Mouse (Mus musculus): ENCODE measurements around the gene Trappc6b. TPM values are rescaled to one million over a fixed set of nuclear protein-coding genes. Genes with fewer than 3 reads are reported as not detected.
"Not testable (repeated sequence)": the region's sequence is repeated elsewhere in the genome, so short reads cannot be mapped to it uniquely, and the experiment has no call there.

Trappc6b gene
- polyA plus RNA-seq, 1 experiment: 158 TPM

- no peaks in the 10 kb centered on the region for H3K4me1 ChIP-seq (ENCODE audit: control insufficient read depth, insufficient read depth, low read length)
- TF ChIP-seq CTCF (IDR thresholded peaks at IDR 0.05; ENCODE audit: extremely low read depth, insufficient read depth, low read length) (no peak), POLR2A (IDR thresholded peaks at IDR 0.05; ENCODE audit: extremely low read depth, insufficient read depth, low read length) (no peak)
- no peak overlapping the region for H3K27ac ChIP-seq (ENCODE audit: insufficient read depth, low read length)
- H3K4me3 ChIP-seq (ENCODE audit: insufficient read depth, low read length): no peak overlapping the region
These were observed 16.6 kb upstream of the Trappc6b start for GRCm38 (mm10) chr12:59077883-59078282.

GRCm38 (mm10) chr12:59076996-59077395 is 15.7 kb upstream of the Trappc6b start:
- no peaks in the 10 kb centered on the region; the same call in 1 of the 2 replicates for H3K4me1 ChIP-seq (ENCODE audit: control insufficient read depth, insufficient read depth, low read length)
- no peak overlapping the region for H3K4me3 ChIP-seq (ENCODE audit: insufficient read depth, low read length)
- no peak for TF ChIP-seq CTCF (IDR thresholded peaks at IDR 0.05; ENCODE audit: extremely low read depth, insufficient read depth, low read length)
- TF ChIP-seq POLR2A (IDR thresholded peaks at IDR 0.05; ENCODE audit: extremely low read depth, insufficient read depth, low read length): no peak
- no peak overlapping the region for H3K27ac ChIP-seq (ENCODE audit: insufficient read depth, low read length)

GRCm38 (mm10) chr12:59074052-59074451 is 12.8 kb upstream of the Trappc6b start:
- no peak for TF ChIP-seq CTCF (IDR thresholded peaks at IDR 0.05; ENCODE audit: extremely low read depth, insufficient read depth, low read length)
- no peak for TF ChIP-seq POLR2A (IDR thresholded peaks at IDR 0.05; ENCODE audit: extremely low read depth, insufficient read depth, low read length)
- no peak overlapping the region for H3K27ac ChIP-seq (ENCODE audit: insufficient read depth, low read length)
- peaks cover 2% of the 10 kb centered on the region; the same call in 1 of the 2 replicates for H3K4me1 ChIP-seq (ENCODE audit: control insufficient read depth, insufficient read depth, low read length)
- no peak overlapping the region for H3K4me3 ChIP-seq (ENCODE audit: insufficient read depth, low read length)

- no peak overlapping the region for H3K4me3 ChIP-seq (ENCODE audit: insufficient read depth, low read length)
- H3K27ac ChIP-seq (ENCODE audit: insufficient read depth, low read length): no peak overlapping the region
- TF ChIP-seq POLR2A (IDR thresholded peaks at IDR 0.05; ENCODE audit: extremely low read depth, insufficient read depth, low read length) (no peak), CTCF (IDR thresholded peaks at IDR 0.05; ENCODE audit: extremely low read depth, insufficient read depth, low read length) (no peak)
- peaks cover 4% of the 10 kb centered on the region; the same call in 1 of the 2 replicates for H3K4me1 ChIP-seq (ENCODE audit: control insufficient read depth, insufficient read depth, low read length)
These were observed 11.0 kb upstream of the Trappc6b start for GRCm38 (mm10) chr12:59072286-59072685.

- H3K4me3 ChIP-seq (ENCODE audit: insufficient read depth, low read length): no peak overlapping the region
- TF ChIP-seq CTCF (IDR thresholded peaks at IDR 0.05; ENCODE audit: extremely low read depth, insufficient read depth, low read length): no peak
- no peak for TF ChIP-seq POLR2A (IDR thresholded peaks at IDR 0.05; ENCODE audit: extremely low read depth, insufficient read depth, low read length)
- H3K4me1 ChIP-seq (ENCODE audit: control insufficient read depth, insufficient read depth, low read length): peaks cover 4% of the 10 kb centered on the region; the same call in 1 of the 2 replicates
- H3K27ac ChIP-seq (ENCODE audit: insufficient read depth, low read length): no peak overlapping the region
These were observed 7.5 kb upstream of the Trappc6b start for GRCm38 (mm10) chr12:59068791-59069190.

- Histone ChIP-seq H3K4me3 (ENCODE audit: insufficient read depth, low read length) (peak overlapping the region; percentile 45), H3K27ac (ENCODE audit: insufficient read depth, low read length) (peak overlapping the region; percentile 6; the same call in 1 of the 2 replicates), H3K4me1 (ENCODE audit: control insufficient read depth, insufficient read depth, low read length) (peaks cover 4% of the 10 kb centered on the region; the same call in 1 of the 2 replicates)
- TF ChIP-seq CTCF (IDR thresholded peaks at IDR 0.05; ENCODE audit: extremely low read depth, insufficient read depth, low read length) (no peak), POLR2A (IDR thresholded peaks at IDR 0.05; ENCODE audit: extremely low read depth, insufficient read depth, low read length) (no peak)
These were observed 5.8 kb upstream of the Trappc6b start for GRCm38 (mm10) chr12:59067095-59067494.

- TF ChIP-seq POLR2A (IDR thresholded peaks at IDR 0.05; ENCODE audit: extremely low read depth, insufficient read depth, low read length) (peak; percentile 94), CTCF (IDR thresholded peaks at IDR 0.05; ENCODE audit: extremely low read depth, insufficient read depth, low read length) (no peak)
- peak within 1 kb of the TSS; percentile 87 for H3K27ac ChIP-seq (ENCODE audit: insufficient read depth, low read length)
- peak within 1 kb of the TSS; percentile 45 for H3K4me3 ChIP-seq (ENCODE audit: insufficient read depth, low read length)
These were observed 5.3 kb upstream of the Trappc6b start, which contains the start of gene Pnn for GRCm38 (mm10) chr12:59066448-59067077. Pnn (plus strand) TSS chr12:59066884.

GRCm38 (mm10) chr12:59065776-59066175 is 4.5 kb upstream of the Trappc6b start:
- Histone ChIP-seq H3K4me1 (ENCODE audit: control insufficient read depth, insufficient read depth, low read length) (peaks cover 2% of the 10 kb centered on the region; the same call in 1 of the 2 replicates), H3K4me3 (ENCODE audit: insufficient read depth, low read length) (peak overlapping the region; percentile 45; the same call in 1 of the 2 replicates), H3K27ac (ENCODE audit: insufficient read depth, low read length) (no peak overlapping the region; the same call in 1 of the 2 replicates)
- TF ChIP-seq CTCF (IDR thresholded peaks at IDR 0.05; ENCODE audit: extremely low read depth, insufficient read depth, low read length): no peak
- no peak for TF ChIP-seq POLR2A (IDR thresholded peaks at IDR 0.05; ENCODE audit: extremely low read depth, insufficient read depth, low read length)

More at GRCm38 (mm10) chr12:59066448-59067077, 5.3 kb upstream of the Trappc6b start, which contains the start of gene Pnn:
- H3K4me1 ChIP-seq (ENCODE audit: control insufficient read depth, insufficient read depth, low read length): peaks cover 3% of the 10 kb centered on the region; the same call in 1 of the 2 replicates

- no peak overlapping the region for H3K4me3 ChIP-seq (ENCODE audit: insufficient read depth, low read length)
- H3K27ac ChIP-seq (ENCODE audit: insufficient read depth, low read length): no peak overlapping the region
- peaks cover 4% of the 10 kb centered on the region; the same call in 1 of the 2 replicates for H3K4me1 ChIP-seq (ENCODE audit: control insufficient read depth, insufficient read depth, low read length)
- no peak for TF ChIP-seq CTCF (IDR thresholded peaks at IDR 0.05; ENCODE audit: extremely low read depth, insufficient read depth, low read length)
- TF ChIP-seq POLR2A (IDR thresholded peaks at IDR 0.05; ENCODE audit: extremely low read depth, insufficient read depth, low read length): no peak
These were observed 3.6 kb upstream of the Trappc6b start for GRCm38 (mm10) chr12:59064837-59065236.

- Histone ChIP-seq H3K27ac (ENCODE audit: insufficient read depth, low read length) (no peak overlapping the region), H3K4me1 (ENCODE audit: control insufficient read depth, insufficient read depth, low read length) (peaks cover 8% of the 10 kb centered on the region), H3K4me3 (ENCODE audit: insufficient read depth, low read length) (peak overlapping the region; percentile 87)
- TF ChIP-seq POLR2A (IDR thresholded peaks at IDR 0.05; ENCODE audit: extremely low read depth, insufficient read depth, low read length): no peak
- TF ChIP-seq CTCF (IDR thresholded peaks at IDR 0.05; ENCODE audit: extremely low read depth, insufficient read depth, low read length): no peak
These were observed 950 bp downstream of the Trappc6b start for GRCm38 (mm10) chr12:59060322-59060721.

GRCm38 (mm10) chr12:59058242-59058641 is 3.0 kb downstream of the Trappc6b start:
- H3K4me1 ChIP-seq (ENCODE audit: control insufficient read depth, insufficient read depth, low read length); H3K27ac ChIP-seq (ENCODE audit: insufficient read depth, low read length); H3K4me3 ChIP-seq (ENCODE audit: insufficient read depth, low read length): not testable (repeated sequence)

Data from cortical plate, adult 2 months (tissue).